Mouse (Mus musculus) adrenal gland, adult 2 months (tissue): ENCODE measurements around the gene Gnpat. TPM values are rescaled to one million over a fixed set of nuclear protein-coding genes. Genes with fewer than 3 reads are reported as not detected.
A peak's percentile ranks its signal among the peaks of the same experiment; 100 is the strongest.

Source experiments
- DNase-seq: peaks from one replicate; pipeline ENCODE4 v3.0.0; 2021
- long read RNA-seq: library from polyadenylated mRNA; stranded (forward); transcript quantifications from one replicate; pipeline ENCODE4 v2.0.0, GENCODE M21; 2021
- polyA plus RNA-seq: library from polyadenylated mRNA; depleted of rRNA; stranded (reverse); fragments of >200 nt; gene quantifications from 2 replicates; pipeline ENCODE4 v1.2.3, GENCODE M21; 2012; rRNA removed
- total RNA-seq, 2 experiments: library from RNA; stranded (reverse); gene quantifications; 2 replicates each; pipeline ENCODE4 v1.2.3; 2021

Gnpat gene
- total RNA-seq (100 to 1,000 TPM in 1 of 2 experiments, 10 to 100 TPM in 1; 81.0 to 108 TPM), polyA plus RNA-seq (66.9 and 77.8 TPM in 2 replicates)
- long read RNA-seq, transcript Gnpat-201 (16 exons, 2,984 nt), result major isoform, 61 of 112 reads
- long read RNA-seq, partial matches to known transcripts, result 15 of 112 reads
- long read RNA-seq, other reads (novel, unspliced or antisense), result 36 of 112 reads

DNA sequence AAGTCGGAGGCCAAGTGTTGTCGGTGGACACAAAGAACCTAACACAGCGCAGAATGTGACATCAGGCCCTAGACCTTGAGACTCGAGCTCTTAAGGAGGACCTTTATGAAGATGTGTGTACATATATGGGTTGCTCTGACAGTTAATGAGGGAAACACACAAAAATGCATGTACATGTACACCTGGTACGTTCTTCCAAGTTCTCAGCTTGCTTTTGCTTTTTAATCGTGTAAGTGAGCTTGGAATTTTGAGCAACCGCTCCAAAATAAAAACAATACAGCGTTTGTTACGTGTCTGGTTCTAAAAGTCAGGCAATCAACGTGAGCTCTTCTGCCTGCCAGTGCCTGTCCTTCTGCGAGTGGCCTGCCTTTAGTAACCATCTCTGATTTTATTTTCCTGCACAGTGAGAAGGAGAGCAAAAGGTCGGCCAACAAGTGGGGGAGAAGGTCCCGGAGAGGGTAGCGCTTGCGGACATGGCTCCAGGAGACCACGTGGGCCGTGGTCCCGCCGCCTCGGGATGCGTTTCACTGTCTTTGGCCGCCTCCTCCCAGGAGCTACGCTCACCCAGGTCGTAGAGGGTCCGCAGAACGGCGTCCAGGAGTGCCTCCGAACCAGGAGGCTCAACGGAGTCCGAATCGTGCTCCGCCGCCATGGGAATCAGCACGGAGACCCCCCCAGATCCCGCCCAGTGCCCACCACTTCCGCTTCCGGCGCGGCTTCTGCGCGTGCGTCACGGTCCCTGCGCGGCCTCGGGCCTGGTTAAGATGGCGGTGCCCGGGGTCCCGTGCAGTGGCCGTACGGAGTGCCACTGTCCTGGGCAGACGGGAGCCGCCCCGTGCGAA, at the start of gene Gnpat, which contains the start of gene 2810004N23Rik:
TSS of gene Gnpat (plus strand) at position 713 of the 842 bp plus-strand sequence.
TSS of gene 2810004N23Rik (minus strand) at position 800 of the 842 bp plus-strand sequence.
- DNase-seq, result peak; percentile 97

DNA sequence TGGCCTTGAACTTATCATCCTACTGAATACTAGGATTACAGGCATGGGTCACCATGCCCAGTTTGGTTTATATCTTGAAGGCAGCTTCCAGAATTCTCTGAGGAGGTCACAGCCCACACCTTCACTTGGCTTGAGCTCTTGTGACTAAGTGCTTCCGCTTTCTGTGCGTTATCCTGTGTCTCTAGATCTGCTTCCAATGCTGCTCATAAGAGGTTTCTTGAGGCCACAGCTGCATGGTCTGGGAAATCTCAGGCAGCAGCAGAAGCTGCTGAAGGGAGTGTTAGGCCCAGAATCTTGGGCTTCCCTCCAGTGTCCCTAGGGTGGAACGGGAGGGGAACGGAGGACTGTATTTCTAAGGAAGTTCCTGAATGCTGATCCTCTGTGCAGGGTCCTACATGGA, 49.5 kb upstream of the Gnpat start:
- no peak for DNase-seq

DNA sequence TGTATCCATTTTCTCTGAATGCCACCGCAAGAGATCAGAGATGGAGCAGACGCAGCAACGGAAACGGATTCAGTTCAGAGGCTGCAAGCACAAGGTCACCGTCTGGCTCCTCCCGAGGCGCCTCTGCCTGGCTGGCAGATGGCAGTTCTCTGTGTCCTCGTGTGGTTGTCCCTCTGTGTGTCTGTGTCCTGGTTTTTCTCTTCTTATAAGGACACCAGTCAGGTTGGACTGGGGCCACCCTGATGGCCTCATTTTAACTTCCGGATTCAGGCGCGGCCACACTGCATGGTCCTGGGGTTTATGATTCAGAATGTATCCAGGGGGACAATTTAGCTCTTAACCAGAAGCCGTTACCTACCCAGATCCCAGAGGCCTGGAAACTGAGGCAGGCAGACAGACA, 47.0 kb upstream of the Gnpat start:
- no peak for DNase-seq

DNA sequence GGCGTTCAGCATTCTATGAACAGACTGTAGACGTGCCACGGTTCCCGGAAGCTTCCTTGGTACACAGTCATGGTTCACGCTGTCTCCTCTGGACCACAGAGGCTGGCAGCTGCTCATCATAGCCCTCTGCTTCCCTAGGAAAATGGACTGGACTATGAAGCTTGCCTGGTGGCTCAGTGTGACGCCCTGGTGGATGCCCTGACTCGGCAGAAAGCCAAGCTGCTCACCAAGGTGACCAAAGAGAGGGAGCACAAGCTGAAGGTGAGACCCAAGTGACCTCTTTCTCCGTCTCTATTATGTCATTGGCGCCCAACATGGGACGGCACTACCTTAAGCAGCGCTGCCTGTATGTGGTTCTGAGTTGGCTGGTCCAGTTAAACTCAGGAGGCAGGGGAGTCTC, 46.0 kb upstream of the Gnpat start:
- no peak for DNase-seq

DNA sequence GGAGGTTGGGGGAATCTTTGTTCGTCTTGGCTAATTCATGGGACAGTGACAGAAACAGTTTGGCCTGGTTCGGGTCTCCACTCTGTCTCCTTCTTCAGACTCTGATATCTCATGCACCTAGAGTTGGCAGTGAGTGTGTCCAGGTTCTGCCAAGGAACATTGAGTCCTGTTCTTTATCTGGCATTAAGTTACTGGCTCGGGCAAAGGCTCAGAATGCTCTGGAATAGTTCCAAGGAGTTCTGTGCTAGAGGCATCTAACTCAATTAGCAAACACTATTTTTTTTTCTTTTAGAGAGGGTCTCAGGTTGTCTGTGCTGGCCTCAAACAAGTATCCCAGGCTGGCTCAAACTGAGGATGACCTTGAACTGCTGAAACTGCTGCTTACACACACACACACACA, 45.5 kb upstream of the Gnpat start:
- no peak for DNase-seq

DNA sequence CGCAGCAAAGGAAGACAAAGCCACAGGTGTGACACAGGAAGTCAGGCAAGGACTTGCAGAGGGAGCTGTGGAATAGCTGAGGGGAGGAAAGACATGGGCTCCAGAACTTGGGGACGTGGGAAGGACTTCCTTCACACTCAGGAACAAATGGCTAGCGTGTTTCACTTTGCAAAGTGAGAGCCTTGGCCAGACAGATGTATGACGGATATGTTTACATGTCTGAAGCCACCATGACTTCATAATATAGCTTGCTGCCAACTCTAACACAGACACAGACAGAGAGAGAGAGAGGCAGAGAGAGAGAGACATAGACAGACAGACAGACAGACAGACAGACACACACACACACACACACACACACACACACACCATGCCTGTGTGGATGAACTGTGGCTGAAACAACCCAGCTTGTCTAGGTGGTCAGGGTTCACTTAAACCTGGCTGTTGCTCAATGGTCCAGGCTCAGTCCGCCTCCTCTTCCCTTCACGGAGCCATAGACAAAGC, 43.2 kb upstream of the Gnpat start:
- no peak for DNase-seq

DNA sequence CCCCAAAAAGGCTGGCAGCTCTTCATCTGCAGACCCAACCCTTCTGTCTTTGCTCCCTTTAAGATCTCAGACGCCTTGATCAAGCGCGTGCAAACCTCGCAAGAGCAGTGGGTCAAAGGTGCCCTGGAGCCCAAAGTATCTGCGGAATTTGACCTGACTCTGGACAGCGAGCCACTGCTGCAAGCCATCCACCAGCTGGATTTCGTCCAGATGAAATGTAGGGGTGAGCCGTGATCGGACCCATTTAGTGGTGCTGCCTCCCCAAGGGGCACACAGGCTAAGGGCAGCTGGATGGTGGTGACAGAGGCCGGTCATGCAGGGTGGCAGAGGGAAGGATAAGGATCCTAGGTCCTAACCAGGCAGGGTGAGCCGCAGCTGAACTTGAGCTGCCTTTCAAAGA, 42.7 kb upstream of the Gnpat start:
- no peak for DNase-seq

DNA sequence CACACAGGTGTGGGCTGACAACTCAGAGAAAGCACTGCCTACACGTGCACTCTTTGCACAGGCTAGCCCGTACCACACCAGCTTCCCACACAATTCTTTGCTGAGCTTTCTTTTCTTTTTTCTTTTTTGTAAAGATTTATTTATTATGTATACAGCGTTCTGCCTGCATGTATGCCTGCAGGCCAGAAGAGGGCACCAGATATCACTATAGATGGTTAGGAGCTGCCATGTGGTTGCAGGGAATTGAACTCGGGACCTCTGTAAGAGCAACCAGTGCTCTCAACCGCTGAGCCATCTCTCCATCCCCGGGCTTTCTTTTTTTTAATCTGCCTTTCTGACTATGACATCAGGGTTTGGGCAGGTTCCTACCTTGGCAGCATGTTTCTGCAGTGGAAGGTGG, 39.3 kb upstream of the Gnpat start:
- no peak for DNase-seq

DNA sequence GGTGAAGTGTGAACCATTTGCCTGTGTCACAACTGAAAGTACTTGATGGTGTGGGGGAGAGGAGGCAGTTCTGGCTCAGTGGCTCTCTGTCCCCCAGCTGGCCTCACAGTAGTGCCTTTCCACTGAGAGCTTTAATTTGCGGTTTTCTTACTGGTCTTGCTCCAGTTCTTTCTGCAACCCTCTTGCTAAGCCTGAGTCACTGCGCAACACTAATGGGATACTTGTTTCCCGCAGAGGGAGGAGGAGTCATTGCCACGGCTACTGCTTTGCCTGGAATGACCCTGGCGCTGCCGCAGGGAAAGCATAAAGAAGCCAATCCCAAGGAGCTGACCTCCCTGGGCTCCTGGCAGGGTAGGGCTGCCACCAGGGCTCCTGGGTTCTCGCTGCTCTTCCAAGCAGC, 36.2 kb upstream of the Gnpat start:
- DNase-seq, result peak; percentile 85

DNA sequence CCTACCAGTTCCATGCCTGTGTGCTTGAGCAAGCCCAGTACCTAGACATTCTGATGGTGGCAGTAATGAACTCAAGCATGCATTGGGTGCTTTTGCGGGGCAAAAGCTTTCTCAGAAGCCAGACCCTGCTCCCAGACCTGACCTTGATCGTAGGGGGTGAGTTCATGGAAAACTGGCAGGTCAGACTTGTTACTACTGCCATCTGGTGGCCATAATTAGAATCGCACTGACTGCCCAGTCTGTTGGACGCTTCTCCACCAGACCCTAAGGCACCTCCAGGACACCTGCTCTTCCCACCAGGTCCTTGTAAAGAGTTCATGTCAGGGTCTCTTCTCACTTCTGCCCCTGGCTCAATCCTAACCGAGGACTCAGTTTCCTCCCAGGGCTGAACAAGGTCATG, 35.4 kb upstream of the Gnpat start:
- peak; percentile 52 for DNase-seq

DNA sequence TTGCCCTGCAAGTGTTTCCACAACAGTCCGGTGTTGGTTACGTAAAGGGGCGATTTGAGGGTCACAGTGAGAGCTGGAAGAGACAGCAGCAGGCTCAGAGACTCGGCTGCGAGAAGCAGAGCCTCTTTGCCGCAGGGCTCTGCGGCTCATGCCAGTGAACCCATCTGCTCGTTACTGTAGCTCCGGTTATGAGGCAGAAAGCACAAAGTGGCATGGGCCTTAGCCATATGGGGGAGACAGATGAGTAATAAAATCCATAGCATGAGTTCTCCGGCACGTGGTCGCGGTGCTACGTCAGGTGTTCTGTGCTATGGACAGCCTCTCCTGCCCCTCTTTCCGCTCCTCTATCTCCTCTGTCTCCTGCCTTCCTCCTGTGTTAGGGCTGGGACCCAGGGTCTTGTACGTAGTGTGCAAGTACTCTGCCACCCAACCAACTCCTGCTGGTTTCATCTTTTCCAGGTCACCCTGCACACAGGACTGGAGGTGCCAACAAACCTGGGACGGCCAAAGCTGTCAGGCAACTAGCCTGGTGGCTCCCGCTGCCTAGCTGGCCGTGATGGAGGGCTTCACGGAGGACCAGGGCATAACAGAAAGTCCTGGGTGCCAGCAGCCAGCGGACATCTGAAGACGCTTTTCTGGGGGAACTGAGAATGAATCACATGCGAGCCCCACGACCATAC, 34.1 kb upstream of the Gnpat start:
- DNase-seq, result no peak

DNA sequence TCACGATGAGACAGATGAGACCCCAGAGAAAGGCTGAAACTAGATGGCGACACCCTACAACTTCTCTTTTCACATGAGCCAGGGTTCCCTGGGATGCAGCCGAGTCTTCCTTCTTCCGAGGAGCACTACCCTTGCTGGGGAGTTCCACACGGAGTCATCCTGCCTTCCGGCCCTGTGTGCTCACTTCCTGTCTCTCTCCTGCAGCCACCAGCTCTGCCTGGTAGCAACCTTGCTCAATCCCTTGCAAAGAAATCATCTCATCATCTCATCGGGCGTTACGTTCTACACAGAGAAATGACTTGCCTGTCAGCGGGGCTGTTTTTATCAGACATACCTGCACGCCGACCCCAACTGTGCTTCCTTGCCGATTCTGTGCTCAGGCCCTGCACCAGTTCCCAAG, 32.8 kb upstream of the Gnpat start:
- DNase-seq, result no peak

DNA sequence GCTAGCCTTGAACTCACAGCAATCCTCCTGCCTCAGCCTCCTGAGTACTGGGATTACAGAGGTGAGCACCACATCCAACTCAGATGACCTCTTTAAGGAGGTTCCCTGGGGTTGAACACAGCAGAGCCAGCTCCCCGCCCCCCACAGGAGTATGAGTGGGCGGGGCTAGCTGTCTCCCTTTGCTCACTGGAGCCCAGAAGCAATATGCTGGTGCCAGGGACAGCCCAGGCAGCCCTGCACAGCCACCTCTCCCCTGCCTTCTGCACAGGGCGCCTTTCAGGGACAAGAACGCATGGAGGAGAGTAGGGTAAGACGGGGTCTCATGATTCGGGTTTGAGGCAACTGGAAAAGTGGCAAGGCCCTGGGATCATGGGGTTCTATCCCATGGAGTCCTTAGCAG, 31.3 kb upstream of the Gnpat start:
- DNase-seq, result peak; percentile 28

DNA sequence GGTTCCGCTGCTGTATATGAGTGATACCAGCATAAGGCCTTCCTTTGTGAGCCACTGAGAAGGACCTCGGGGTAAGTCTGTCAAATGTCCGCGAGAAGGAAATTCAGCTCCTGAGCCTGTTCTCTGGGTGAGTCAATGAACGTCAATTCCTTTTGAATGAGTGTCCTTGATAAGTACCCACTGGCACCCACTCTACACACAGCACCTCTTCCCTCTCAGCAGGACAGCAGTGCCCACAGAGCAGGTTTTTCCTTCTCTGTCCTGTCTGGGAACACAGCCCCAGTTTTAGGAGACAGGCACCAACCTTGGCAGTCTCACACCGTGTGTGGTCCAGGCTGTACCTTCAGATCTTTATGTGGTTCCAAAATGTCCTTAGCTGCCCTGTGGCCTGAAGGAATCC, 30.9 kb upstream of the Gnpat start:
- DNase-seq, result no peak

DNA sequence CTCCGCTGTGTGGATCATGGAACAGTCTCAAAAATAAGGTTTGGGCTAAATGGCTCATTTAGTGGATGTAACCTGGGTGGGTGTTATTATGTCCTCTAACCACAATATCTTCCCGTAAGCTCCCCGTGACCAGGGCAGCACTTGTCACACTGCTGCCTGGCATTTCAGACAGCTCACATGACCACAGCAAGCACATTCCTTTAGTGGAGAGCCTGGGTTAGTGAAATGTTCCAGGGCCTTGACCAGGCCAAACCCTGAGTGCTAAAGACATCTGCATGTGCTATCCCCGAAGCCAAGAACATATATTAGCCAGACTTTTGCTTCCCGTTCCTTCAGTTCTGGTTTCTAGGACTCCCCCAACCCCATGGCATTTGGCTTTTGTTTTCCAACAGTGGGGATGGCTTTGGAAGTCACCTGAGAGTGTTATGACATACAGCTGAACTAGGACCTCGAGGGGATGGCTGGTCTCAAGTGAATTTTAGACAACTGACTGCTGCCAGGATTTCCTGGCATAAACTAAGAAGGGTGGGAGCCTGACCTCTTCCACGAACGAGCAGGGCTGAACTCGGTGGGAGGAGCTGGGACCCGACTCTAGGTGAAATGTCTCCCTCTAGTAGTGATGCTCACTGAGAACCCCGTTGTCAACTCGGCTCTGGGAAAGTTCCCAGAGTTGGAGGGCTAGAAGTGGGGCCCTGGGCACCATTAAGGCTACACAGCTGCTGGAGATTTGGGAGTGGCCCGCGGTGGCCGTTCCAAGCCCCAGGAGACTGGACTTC, 29.2 kb upstream of the Gnpat start:
- DNase-seq, result peak; percentile 35

DNA sequence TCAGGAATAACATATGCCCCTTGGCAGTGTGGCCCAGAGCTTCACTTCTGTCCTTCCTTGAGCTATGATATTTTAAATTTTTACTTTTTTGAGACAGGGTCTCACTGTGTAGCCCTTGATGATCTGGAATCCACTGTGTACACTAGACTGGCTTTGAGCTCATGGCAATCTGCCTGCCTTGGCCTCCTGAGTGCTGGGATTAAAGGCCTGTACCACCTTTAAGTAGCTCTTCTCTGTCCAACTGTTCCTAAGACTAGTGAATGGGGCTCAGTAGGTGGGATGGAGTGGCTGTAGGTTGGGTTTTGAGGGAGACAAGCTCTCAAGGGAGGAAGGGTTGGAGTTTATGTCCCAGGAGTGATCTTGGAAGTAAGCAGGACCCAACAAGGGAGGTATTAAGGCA, 27.0 kb upstream of the Gnpat start:
- no peak for DNase-seq

DNA sequence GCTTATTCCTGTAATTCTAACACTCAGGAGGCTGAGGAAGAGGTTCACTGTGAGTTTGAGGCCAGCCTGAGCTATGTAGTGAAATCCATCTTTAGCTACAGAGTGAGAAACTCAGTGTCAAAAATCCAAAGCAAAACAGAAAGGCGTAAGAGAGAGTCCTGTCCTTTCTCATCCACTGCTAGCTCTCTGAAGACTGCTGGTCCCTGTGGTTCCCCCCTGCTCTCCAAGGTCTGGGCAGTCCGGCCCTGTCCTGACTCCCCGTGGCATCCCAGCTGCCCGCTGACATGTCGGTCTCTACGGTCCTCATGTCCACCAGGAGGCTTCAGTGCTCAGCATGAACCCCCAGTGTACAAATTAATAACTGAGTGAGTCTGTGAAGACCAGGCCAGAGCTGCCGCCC, 26.6 kb upstream of the Gnpat start:
- DNase-seq, result no peak

DNA sequence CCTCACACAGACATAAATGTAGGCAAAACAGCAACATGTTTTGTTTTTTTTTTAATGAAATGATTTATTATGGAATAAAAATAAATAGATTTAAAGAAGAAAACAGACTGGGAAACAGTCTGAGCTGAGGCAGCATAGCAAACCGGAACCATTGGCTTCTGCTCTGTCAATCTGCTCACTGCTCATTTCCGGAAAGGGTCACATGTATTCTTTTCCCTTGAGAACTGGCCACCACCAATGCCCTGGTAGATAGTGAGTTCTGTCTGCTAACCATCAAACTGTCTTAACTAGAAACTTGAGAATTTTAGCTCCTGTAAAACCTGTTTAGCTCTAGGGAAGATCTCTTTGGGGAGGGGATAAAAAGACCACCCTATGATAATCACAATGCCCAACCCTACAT, 25.9 kb upstream of the Gnpat start:
- no peak for DNase-seq

DNA sequence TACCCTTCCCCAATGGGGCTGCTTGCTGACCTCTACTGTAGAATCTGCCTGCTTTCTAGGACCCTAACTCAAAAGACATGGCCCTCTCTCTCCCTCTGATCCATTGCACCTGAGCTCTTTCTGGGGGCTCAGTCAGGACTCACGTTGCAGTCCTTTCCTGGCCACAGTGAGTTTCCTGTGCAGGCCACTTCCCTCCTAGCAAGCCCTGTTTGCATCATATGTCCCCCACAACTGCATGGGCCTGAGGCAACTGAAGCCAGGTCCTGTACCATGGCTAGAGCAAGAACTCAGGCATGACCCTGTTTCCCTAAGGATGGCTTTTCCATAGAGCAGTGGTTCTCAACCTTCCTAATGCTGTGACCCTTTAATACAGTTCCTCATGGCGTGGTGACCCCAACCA, 24.9 kb upstream of the Gnpat start:
- no peak for DNase-seq

DNA sequence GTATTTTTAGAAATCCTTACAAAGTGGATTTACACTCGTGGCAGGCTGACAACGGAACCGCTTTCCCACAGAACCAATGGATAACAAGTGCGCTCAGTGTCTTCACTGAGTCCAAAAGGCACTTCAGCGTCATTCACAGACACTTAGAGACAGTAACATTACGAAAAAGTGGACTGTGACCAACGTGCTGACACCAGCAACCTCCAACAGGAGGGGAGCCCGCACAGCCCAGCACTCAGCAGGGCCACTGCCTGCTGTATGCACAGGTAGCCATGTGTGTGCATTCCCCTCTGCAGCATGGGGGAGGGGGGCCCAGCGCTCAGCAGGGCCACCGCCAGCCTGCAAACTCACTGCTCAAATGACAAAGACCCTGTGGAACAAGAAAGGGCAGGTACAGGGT, 23.5 kb upstream of the Gnpat start:
- no peak for DNase-seq

DNA sequence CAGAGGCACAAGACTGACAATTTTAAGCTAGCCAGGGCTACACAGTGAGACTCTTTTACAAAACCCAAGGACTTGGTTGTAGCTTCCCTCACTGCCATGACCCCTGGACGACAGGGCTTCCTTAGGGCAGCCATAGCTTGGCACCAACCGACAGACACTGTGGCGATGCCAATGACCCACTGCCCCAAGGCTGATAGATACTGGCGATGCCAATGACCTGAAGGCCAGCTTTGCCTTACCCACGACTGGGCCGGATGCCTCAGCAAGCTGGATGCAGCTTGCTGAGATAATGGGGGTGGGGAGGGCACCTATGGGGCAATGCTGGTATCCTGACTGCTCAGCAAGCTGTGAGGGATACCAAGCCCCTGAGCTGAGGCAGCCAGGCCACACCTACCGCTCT, 21.9 kb upstream of the Gnpat start:
- DNase-seq, result peak; percentile 38

DNA sequence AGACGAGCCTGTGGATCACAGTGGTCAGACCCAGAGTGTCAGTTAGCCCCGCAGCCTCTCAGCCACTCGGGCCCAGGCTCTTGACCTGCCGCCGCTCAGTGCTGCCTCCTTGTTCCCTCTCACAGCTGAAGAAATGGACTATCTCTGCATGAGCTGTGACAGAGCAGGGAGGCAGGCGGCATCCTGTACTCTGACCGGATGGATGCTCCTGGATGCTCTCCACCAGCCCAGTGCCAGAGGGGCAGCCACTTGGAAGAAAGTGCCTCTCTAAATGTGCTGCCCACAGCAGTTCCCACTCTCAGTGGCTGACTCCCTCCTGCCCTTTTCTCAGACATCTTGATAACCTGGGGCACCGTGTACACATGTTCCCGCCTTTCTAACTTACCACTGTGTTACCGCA, 21.1 kb upstream of the Gnpat start:
- no peak for DNase-seq
